Mouse (Mus musculus): ENCODE measurements around the gene Ppp1r35. TPM values are rescaled to one million over a fixed set of nuclear protein-coding genes. Genes with fewer than 3 reads are reported as not detected.

Ppp1r35 gene
- total RNA-seq, 1 experiment from 2014 or later = 20.4 TPM

DNA sequence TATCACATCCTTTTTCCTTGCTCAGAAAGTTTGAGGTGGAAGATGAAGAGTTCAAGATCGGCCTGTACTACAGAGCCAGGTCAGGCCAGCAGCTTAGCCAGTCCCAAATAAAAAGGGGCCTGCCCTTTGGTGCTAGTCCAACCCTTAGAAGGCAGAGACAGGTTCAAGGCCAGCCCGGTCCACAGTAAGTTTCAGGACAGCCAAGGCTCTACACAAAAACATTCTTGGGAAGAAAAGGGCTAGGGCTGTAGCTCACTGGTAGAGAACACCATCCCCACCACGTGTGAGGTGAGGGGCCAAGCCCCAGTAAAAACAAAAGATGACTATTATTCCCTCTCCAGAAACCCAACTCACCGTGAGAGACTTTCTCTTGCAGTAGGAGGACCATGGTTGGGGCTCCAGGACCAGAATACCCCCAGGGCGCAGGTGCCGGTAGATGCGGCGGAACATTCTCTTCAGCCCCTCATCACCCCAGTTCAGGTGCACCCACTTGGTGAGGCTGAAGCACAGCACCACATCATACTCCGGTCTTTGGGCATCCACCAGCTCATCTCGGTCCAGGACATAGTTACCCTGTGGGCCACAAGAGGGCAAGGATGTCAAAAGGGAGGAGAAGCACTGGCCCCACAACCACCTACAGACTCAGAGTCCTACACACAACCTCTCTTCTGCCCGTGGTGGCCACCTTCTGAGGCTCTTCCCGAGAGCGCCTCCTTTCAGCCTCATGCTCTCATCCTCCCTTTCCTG is 4.3 kb downstream of the Ppp1r35 start:
- no peak for DNase-seq

DNA sequence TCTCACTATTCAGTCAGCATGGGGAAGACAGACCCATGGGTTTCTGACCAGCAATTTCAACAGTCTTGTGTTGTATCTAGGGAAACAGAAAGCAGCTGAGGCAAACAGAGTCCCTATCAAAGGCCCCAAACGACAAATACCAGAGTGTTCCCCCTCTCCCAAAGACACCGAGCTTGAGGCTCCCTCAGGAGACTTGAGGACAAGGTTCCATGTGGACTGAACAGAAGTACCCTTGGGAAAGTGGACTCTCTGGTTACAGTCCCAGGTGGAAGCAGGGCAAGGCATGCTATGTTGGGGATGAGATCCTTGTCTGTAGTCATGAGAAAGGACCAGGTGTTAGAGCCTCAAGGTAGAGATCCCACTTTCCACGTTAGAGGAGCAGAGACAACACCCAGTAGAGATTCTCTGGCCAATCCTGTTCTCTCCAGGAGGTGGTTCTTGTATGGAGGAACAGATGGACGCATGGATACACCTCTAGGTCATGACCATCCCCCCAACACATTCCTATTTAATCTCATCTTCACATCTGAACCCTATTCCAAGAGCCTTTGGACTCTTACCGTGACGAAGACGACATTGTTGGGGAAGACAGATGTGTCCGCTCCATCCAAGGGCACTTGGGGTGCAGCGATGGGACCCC is 5.4 kb downstream of the Ppp1r35 start:
- no peak for DNase-seq

DNA sequence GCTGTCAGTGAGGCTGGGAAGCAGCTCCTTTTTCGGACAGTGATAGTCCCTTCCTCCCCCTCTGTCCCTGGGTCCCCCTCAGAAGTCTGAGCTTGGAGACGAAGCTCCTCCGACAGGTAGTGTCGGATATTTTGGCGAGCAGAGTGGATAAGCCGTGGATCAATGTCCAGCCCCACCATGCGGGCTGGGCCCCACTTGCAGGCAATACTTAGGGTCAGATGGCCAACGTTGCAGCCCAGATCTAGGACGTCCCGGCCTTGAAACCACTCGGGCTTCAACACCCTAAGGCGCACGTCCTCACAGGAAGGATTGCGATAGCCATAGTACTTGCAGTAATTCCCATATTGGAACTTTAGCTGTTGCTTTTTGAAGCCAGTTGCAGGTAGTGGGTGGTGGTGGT is 5.9 kb downstream of the Ppp1r35 start:
- peak; percentile 64 for DNase-seq

DNA sequence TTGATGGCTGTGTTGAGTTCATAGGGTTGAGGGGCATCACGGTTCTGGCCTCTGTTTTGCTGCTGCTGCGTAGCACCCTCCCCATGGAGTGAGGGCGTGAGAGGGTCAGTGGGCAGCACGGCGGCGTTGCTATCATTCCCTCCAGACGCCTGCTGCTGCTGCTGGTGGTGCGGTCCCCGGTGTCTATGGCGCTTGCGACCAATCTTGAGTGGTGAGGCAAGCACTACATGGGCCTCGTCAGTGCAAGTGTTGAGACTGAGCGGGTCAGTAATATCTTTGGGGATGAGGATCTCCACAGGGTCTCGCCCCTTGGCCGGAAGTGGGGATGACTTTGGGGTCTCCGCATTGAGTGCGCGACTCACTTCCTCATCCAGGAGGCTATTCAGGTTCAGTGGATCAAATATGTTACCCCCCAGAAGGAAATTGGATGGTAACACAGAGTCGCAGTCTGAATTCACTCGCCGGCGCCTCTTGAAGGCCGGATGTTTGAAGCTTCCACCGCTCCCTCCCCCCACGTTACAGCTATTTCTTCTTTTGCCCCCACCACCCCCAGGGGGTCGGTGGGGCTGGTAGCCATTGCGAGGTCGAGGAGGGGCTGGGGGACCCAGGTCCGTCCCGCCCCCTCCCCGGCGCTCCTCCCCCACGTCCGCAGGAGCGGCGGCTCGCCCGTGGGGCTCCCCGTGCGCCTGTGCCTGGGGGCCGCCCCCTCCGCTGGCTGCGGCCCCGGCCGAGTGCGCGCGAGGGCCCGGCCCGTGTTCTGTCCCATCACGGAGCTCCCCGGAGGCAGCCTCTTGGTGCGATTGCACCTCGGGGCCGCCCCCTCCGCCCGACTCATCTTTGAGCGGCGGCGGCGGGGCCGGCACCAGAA is 6.7 kb downstream of the Ppp1r35 start:
- peak; percentile 75 for DNase-seq

DNA sequence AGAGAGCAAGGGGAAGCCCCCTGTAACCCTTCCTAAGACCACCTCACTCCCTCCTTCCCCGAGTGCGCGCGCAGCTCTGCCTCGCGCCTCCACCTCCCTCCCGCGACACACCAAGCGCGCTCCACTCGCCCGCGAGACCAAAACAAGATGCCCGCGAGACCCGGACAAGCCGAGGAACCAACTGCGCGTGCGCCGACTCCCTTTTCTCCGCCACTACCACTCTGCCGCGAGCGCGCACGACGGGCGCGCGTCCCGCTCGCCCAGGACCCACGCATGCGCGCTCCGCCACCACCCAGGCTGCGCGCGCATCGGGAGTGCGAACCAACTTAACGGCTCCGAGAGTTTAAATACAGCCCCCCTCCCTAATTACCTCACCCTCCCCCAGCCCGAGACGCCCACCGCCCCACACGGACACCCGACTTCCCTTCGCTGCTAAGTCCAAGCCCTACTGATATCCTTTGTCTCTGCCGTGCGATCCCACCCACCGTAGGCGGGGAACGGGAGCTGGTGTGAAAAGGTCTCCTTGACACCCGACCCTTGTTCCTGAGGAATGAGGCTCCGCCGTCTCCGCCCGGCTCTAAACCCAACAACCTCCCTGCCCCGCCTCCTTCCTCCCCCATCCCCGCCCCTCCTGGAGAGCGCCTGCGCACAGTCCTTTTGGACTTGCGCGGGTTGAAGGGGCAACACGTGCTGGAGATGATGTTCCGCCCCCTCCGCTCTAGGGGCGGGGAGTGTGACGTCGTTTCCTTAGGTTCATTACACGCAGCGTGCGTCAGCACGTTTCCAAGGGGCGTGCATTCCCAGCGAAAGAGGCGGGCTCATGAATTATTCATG is 7.7 kb downstream of the Ppp1r35 start:
- DNase-seq = peak; percentile 99

DNA sequence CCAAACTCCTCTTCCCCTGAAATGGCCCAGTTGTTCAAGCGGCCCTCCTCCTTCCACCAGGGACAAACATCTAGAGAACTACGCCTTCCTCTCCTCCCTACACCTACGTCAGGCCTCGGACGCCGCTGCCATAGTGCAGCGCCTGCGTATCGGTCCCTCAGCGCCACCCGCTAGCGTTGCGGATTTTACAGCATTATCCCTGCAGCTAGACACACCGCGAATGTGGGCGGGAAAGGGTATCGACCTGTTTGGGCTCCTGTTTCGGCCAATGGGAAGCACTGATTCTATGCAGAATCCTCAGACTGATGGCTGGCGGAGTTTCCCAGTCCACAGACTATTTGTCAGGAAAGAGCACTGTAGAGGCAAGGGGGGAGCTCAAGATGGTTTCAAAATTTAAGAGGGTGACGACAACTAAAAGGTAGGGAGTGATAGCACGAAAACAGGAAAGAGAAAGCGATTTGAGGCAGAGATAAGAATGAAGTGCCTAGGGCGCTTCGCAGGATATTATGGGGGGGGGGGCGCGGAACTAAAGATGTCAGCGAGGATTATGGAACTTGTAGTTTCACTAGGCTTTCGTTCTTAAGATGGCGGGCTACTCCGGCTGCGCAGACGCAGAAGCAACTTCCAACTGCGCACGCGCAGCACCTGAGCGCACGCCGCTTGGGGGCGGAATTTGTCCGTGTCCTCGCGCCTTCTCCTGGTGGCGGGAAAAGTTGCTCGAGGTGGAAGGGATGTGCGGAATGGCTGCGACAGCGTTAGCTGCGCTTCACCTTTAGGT is 8.7 kb downstream of the Ppp1r35 start, which contains the start of the genes Mepce and Zcwpw1:
Gene Mepce (minus strand): TSS at position 505 of the 778 bp plus-strand sequence.
Gene Zcwpw1 (plus strand): TSS at position 648 of the 778 bp plus-strand sequence.
- DNase-seq = peak; percentile 96

DNA sequence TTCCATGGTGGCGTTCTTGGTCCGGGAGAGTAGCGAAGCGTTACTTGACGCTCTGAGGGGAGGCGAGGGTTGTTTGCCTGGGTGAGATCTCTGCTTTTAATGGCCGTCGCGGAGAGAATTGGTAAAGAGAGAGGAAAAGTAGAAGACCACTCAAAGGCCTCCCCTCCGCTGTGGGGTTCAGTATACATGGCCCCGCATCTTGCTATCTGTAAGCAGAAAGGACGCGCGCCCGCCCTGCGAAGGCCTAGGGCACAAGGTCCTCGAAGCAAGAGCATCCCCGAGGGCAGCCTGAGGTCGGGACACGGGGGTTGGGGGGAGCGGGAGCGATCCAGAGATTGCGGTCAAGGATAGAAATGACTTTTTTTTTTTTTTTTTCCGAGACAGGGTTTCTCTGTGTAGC is 9.5 kb downstream of the Ppp1r35 start:
- no peak for DNase-seq

DNA sequence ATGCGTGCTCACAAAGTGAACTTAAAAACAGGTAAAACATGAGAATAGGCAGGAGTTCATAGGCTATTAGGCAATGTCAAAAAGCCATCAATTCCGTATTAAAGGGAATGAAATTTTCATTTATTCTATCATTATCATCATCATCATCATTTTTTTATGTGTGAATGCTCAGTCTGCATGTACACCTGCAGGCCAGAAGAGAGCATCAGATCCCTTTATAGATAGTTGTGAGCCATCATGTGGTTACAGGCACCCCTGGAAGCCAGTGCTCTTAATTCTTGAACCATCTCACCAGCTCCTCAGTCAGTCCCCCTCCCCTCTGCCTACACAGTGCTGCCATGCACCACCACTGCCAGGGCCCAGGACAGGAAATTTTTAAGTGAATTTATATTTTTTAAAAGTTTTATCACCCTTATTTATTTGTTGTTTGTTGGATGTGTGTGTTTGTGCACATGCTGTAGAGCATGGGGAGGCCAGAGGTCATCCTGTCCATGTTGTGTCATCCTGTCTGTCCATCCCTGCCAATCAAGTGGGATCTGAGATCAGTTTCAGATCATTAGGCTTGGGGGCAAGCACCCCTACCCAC is 10.4 kb downstream of the Ppp1r35 start:
- no peak for DNase-seq

DNA sequence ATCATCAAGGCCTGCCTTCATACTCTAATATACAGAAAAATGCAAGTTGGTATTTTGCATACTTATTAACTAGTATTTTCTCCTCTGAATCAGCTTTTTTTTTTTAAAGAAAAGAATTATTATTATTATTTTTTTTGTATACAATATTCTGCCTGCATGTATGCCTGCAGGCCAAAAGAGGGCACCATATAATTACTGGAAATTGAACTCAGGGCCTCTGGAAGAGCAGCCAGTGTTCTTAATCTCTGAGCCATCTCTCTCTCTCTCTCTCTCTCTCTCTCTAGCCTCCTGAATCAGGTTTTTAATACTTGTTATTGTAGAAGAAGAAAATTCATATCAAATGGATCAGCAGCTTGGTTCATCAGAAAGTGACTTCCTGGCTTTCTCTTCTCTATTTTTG is 12.9 kb downstream of the Ppp1r35 start:
- DNase-seq = no peak

DNA sequence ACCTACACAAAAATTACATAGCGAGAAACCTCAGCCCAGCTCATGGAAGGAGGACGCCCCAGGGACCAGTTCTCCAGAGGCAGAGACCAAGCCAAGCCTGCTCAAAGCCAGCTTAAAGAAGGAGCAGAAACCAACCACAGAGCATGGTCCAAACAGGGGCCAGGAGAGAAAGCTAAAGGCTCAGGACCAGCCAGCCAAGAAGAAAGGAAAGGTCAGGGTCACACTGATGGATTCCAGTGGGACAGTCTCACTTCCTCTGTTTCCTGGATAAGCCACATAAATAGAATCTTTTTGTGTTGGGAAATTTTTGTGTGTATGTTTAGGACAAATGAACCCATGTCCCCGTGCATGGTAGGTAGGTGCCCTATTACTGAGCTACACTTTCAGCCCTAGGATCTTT is 18.0 kb downstream of the Ppp1r35 start:
- DNase-seq = peak; percentile 39

DNA sequence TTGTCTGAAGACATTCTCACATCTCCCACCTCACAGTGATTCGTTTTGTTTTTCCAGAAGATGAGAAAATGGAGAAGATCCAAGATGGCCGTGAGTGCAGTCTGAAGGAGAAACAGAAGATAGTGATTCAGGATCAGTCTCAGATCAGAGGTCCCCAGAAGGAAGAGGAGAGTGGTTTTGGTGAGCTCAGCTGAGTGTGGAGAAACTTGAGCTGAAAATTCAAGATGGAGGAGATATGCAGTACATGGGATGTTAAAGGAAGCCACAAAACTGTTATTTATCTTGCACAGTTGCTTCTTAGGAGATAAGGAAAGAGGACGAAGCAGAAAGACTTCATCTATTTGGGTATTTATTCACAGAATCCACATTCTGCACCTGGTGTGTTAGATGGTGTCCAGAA is 22.3 kb downstream of the Ppp1r35 start:
- DNase-seq = no peak

DNA sequence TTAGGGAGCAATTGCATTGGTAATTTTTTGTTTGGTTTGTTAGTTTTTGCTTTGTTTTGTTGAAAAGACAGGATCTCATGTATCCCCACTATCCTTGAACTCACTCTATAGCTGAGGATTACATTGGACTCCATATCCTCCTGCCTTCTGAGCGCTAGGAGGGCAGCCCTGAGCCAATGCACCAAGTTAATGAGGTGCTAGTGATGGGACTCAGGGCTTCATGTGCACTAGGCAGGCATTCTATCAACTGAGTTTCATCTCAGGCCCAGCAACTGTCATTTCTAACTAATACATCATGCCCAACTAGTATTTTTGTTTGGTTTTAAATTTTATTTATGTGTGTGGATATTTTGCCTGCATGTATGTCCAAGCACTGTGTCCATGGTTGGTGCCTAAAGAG is 27.5 kb downstream of the Ppp1r35 start:
- DNase-seq = no peak

DNA sequence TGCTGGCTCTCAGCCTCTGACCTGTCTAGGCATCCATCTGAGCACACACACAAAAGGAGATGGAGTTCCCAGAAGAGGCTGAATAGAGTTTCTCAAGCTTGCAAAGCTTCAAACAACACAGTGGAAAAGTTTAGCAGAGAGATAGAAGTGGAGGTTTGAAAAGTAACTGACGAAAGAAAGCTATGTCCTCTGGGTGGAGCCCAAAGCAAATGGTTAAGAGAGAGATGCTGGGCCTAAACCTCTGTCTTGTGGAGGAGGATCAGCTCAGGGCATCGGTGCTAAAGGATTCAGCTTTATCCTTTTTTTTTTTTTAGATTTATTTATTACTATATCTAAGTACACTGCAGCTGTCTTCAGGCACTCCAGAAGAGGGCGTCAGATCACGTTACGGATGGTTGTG is 29.7 kb downstream of the Ppp1r35 start:
- DNase-seq = no peak

DNA sequence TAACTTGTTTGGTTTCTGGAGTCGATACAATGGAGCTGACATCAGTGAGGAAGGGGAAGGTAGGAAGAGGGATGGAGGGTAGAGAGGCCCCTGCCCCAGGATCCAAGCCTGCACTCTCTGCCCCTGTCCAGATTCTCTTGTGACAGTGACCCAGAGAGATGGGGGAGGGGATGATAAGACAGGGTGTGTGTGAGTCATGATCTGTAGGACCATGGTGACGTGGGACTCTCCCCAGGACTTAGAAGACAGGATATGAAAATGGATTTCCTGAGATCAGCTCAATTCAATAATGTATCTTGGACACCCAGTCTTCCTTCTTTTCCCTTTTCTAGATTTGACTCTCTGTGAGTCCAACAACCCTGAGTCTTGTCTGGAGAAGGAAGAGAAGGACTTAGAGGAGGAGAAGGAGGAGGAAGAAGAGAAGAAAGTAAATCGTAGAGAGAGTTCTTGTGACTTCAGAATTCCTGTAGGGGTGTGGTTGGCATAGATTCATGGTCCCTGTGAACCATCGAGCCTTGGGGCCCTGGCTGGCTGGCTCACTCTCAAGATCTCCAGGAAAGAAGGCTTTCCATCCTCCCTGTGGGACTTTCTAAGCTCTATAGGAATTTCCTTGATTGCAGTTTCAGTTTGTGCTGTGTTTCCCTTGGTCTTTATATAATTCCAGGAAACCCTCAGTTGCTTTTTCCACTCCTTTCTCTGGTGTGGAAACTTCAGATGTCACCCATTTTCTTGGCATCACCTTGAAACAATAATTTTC is 39.0 kb downstream of the Ppp1r35 start:
- no peak for DNase-seq

DNA sequence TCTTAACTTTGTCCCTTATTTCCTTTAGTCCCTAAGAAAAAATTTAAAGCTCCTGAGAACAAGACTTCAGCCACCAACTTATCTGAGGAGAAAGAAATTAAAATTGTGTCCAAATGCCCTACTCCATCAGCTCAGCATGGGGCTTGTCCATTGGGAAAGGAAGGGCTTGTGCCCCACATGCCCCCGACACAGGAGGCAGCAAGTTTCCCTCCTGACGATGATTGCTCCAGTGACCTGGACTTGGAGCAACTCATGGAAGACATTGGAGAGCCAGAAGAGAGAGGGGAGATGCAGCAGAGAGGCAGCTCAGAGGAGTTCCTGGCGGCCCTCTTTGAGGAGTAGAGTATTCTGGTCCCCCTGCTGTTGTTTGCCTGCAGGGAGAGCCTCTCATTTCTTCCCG is 43.5 kb downstream of the Ppp1r35 start:
- no peak for DNase-seq

DNA sequence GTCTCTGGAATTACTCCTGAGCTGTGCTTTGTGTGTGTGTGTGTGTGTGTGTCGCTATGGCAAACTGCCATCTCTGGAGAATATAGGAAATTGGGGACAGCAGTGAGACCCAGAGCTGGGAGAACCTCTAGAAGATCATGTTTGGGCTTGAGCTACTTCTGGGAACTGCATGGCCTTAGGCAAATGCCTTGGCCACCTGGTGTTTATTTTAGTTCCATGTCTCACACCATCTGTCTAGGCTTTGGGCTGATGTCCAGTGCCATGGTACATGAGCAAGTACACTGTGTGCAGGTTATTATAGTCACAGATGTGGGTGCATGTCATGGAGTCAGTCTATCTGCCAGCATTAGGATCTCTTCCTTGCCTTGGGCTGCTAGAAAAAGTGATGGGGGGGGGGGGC is 44.0 kb downstream of the Ppp1r35 start:
- DNase-seq = no peak

DNA sequence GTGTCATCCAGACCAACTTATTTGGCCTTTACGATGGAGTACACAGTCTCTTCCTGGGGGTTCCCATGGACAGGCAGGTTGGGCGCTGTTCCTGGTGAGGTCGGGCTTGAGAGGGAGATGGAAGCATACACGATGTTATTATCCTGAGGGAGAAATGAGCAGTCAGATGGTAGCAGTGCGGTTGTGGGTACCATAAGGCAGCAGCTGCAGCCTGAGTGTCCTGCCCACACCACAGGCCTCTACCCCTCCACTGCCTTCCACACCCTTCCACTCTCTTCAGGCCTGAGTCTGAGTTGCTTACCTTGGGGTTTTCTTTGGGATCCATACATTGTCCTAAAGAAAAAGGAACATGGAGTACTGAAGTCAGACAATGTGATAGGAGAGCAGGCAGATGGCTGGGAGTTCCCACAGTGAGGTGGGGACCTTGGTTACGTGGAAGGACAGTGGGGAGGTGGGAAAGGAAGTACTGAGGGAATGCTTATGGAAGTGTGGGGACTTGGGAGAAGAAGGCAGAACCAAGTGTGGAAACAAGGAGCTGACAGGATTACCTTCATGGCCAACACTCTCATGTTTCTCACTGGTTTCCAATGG is 44.9 kb downstream of the Ppp1r35 start:
- DNase-seq = no peak

DNA sequence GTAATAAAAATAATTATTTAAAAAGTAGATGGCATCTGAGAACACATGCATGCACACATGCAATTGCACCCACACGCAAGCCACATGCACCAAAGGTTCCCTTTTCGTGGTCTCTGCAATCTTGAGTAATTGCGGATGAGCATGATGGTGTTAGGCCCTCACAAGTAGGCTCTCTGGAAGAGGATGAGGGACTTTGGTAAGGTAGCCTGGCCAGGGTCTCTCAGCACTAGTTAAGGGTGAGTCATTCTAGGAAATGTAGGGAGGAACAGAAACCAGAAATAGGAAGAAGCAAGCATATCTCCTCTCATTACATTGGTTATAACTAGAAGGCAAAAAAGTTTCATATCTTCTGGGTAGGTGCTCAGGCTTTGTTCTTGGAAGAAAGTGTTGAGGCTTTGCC is 46.4 kb downstream of the Ppp1r35 start:
- DNase-seq = no peak

DNA sequence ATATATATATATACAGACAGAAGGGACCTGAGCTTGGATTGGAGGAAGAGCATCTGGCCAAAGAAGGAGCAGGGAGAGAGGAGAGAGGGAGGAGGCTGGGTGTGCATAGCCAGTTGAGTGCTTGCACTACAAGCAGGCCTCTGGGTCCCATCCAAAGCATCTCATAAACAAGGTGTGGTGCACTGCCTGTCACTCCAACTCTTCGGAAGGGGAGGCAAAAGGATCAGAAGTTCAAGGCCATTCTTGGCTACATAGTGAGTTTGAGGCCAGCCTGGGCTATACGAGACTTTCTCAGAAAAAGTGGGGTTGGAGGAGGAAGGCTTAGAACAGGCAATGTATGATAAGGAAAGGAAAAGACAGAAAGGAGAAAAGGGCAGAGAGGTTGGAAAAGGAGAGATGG is 47.3 kb downstream of the Ppp1r35 start:
- DNase-seq = no peak

DNA sequence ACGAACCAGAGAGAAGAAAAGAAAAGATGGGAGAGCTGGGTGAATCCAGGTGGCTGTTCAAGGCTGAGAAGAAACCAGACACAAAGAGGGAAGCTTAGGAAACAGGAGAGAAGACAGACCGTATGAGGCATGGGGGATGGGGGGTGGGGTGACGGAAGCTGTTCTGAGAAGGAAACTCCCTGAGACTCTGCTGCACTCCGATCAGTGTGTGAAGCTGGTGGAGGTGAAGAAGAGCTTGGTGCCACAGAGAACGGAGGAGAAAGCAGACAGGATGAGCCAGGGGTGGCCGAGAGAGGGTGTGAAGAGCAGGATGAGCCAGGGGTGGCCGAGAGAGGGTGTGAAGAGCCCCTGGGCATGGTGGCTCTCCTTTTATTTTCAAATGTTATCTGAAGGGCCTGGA is 47.8 kb downstream of the Ppp1r35 start:
- DNase-seq = no peak
